ENCODE assay signal across 31 mouse cellular contexts in genomic region chr2:97707741-97708140, GRCm38 (mm10).
DNase-seq lines count a peak whose midpoint lies in the region; ATAC-seq and TF ChIP-seq lines count a peak whose summit lies in the region.
"Had no signal": no experiment of that assay in that cellular context is flagged by ENCODE, and none has a peak within 500 bp of the region (broad histone marks: within the 10 kb centered on the region; RNA-seq: fewer than 3 reads in every experiment).

No protein-coding gene starts in this region.

- WGBS in midbrain, embryonic 14.5 days = 30% methylated on average over 3 of the region's 3 CpGs
- 71% methylated on average over 3 of the region's 3 CpGs for WGBS in midbrain, embryonic 10.5 days

- intact Hi-C loops in left cerebral cortex, postnatal 36 days (cut with DNase I) = no loop called here

- TF ChIP-seq CTCF in brain, embryonic 14.5 days (IDR thresholded peaks at IDR 0.05; ENCODE audit: borderline replicate concordance, extremely low read depth, insufficient read depth, insufficient read length) = no peak

- H3K9me3 ChIP-seq in midbrain, embryonic 14.5 days (ENCODE audit: control insufficient read depth, low read length) = no peaks in the 10 kb centered on the region
- no peaks in the 10 kb centered on the region for H3K9me3 ChIP-seq in midbrain, embryonic 10.5 days (replicated peaks)
- H3K9me3 ChIP-seq: forebrain, embryonic 12.5 days; hindbrain, embryonic 10.5 days; intestine, embryonic 15.5 days; limb, embryonic 10.5 days; limb, embryonic 15.5 days; liver, embryonic 13.5 days; midbrain, embryonic 15.5 days; neural tube, embryonic 15.5 days had no signal

- H3K4me2 ChIP-seq in midbrain, embryonic 14.5 days (ENCODE audit: low read length) = no peak overlapping the region
- H3K4me2 ChIP-seq: forebrain, embryonic 12.5 days; intestine, embryonic 15.5 days; limb, embryonic 15.5 days; liver, embryonic 13.5 days; midbrain, embryonic 15.5 days; neural tube, embryonic 15.5 days had no signal

- no peak for TF ChIP-seq POLR2A in brain, embryonic 14.5 days (IDR thresholded peaks at IDR 0.05; ENCODE audit: borderline replicate concordance, extremely low read depth, insufficient read depth, insufficient read length, poor library complexity, severe bottlenecking)

- H3K4me1 ChIP-seq in midbrain, embryonic 14.5 days (ENCODE audit: control insufficient read depth, insufficient read depth, low read length) = no peaks in the 10 kb centered on the region
- H3K4me1 ChIP-seq in midbrain, embryonic 10.5 days = no peaks in the 10 kb centered on the region
- H3K4me1 ChIP-seq: forebrain, embryonic 12.5 days; hindbrain, embryonic 10.5 days; intestine, embryonic 15.5 days; limb, embryonic 10.5 days; limb, embryonic 15.5 days; liver, embryonic 13.5 days; midbrain, embryonic 15.5 days; neural tube, embryonic 15.5 days had no signal

- DNase-seq in midbrain, embryonic 14.5 days = peak; percentile 11
- no peak for DNase-seq in midbrain, embryonic 10.5 days (ENCODE audit: low spot score)
- DNase-seq in brain, embryonic 14.5 days (ENCODE audit: low read depth) = peak; percentile 5
- peak; percentile 21 to 29 for DNase-seq in left cerebral cortex, adult 18-20 months (ENCODE audit: low spot score in 2 of 2)
- peak; percentile 38 to 41 for DNase-seq in left cerebral cortex, postnatal 36 days (ENCODE audit: low spot score in 2 of 2)
- DNase-seq in embryo, embryonic 9.5 days (ENCODE audit: extremely low spot score) = no peak
- DNase-seq in T-cell, adult 2 months (ENCODE audit: low spot score) = no peak
- DNase-seq: cerebellum, adult 11 months; cerebellum, adult 9-11 months; forebrain, postnatal 0 days; heart, postnatal 14 days; kidney, adult 2 months; kidney, postnatal 36 days; liver, embryonic 13.5 days; lung, adult 18-20 months; lung, postnatal 10 days; retina, postnatal 1 day; spleen, adult 18-20 months; thymus, adult 18-20 months; thymus, postnatal 25 days had no signal

- no peak for ATAC-seq in midbrain, embryonic 14.5 days (ENCODE audit: low FRiP score, low TSS enrichment)
- ATAC-seq: CD4-positive, CD25-positive, alpha-beta regulatory T cell, adult 4 months; forebrain, postnatal 0 days; hindbrain, postnatal 0 days; intestine, embryonic 15.5 days; midbrain, embryonic 15.5 days had no signal

- H3K27me3 ChIP-seq in midbrain, embryonic 14.5 days (ENCODE audit: control insufficient read depth, insufficient read depth, low read length) = no peaks in the 10 kb centered on the region
- no peaks in the 10 kb centered on the region for H3K27me3 ChIP-seq in midbrain, embryonic 10.5 days (ENCODE audit: low read depth, poor library complexity, severe bottlenecking)
- H3K27me3 ChIP-seq: forebrain, embryonic 12.5 days; intestine, embryonic 15.5 days; limb, embryonic 15.5 days; liver, embryonic 13.5 days; midbrain, embryonic 15.5 days; neural tube, embryonic 15.5 days had no signal

- no peak overlapping the region for H3K4me3 ChIP-seq in midbrain, embryonic 14.5 days (replicated peaks; ENCODE audit: low read depth, low read length)
- H3K4me3 ChIP-seq in midbrain, embryonic 10.5 days = no peak overlapping the region
- H3K4me3 ChIP-seq: forebrain, embryonic 12.5 days; hindbrain, embryonic 10.5 days; intestine, embryonic 15.5 days; layer of hippocampus, adult 2 months; limb, embryonic 10.5 days; limb, embryonic 15.5 days; liver, embryonic 13.5 days; midbrain, embryonic 15.5 days; neural tube, embryonic 15.5 days had no signal

- H3K36me3 ChIP-seq in midbrain, embryonic 14.5 days (ENCODE audit: control insufficient read depth, insufficient read depth, low read length) = no peaks in the 10 kb centered on the region
- no peaks in the 10 kb centered on the region for H3K36me3 ChIP-seq in midbrain, embryonic 10.5 days
- H3K36me3 ChIP-seq: forebrain, embryonic 12.5 days; hindbrain, embryonic 10.5 days; intestine, embryonic 15.5 days; limb, embryonic 10.5 days; limb, embryonic 15.5 days; liver, embryonic 13.5 days; midbrain, embryonic 15.5 days; neural tube, embryonic 15.5 days had no signal

- H3K9ac ChIP-seq in midbrain, embryonic 14.5 days (replicated peaks; ENCODE audit: low read length) = no peak overlapping the region
- H3K9ac ChIP-seq: forebrain, embryonic 12.5 days; forebrain, postnatal 0 days; intestine, embryonic 15.5 days; limb, embryonic 15.5 days; liver, embryonic 13.5 days; midbrain, embryonic 15.5 days; neural tube, embryonic 15.5 days had no signal

- no peak overlapping the region for H3K27ac ChIP-seq in midbrain, embryonic 14.5 days (replicated peaks; ENCODE audit: low read depth, low read length)
- no peak overlapping the region for H3K27ac ChIP-seq in midbrain, embryonic 10.5 days (replicated peaks)
- H3K27ac ChIP-seq: forebrain, embryonic 12.5 days; hindbrain, embryonic 10.5 days; hindbrain, postnatal 0 days; intestine, embryonic 15.5 days; layer of hippocampus, adult 2 months; limb, embryonic 10.5 days; limb, embryonic 15.5 days; liver, embryonic 13.5 days; macrophage; midbrain, embryonic 15.5 days; neural tube, embryonic 15.5 days had no signal

Comparison
In these comparisons a context has a peak if more than half of its experiments do, and no peak if none do; other contexts are left out.
1. DNase-seq: peak in midbrain, embryonic 14.5 days (single experiment), brain, embryonic 14.5 days (single experiment), left cerebral cortex, adult 18-20 months (2 of 2) and left cerebral cortex, postnatal 36 days (2 of 2); none in midbrain, embryonic 10.5 days (single experiment), embryo, embryonic 9.5 days (single experiment) and T-cell, adult 2 months (single experiment).